Mouse (Mus musculus): ENCODE results near the gene Tekt3.

DNA sequence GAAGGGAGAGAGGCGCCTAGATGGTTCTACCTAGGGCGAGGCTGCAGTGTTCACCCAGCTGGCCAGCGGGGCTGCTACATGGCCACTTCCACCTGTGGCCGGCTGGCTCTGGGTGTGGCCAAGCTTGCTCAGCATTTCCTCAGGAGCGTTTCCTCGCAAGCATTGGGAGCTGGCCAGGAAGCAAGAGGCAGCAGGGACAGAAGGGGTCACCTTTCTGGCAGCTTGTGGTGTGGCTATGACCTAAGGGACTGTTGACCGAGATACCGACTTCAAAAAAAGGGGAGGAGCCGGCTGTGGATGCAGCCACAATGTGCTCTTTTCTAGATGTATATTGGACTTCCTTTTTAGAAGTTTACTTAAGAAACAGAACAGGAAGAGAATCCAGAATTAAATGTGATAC is 67.9 kb downstream of the Tekt3 start:
- TF ChIP-seq MYOD1 (IDR thresholded peaks at IDR 0.05; ENCODE audit: control insufficient read depth, insufficient read length, low read depth) (no peak), CTCF (IDR thresholded peaks at IDR 0.05; ENCODE audit: control insufficient read depth, insufficient read depth, insufficient read length) (no peak)

All from C2C12 (cell line).